Mouse (Mus musculus): ENCODE measurements around the gene Ctsa.
"Not testable (repeated sequence)": the region's sequence is repeated elsewhere in the genome, so short reads cannot be mapped to it uniquely, and the experiment has no call there.

The Ctsa gene

DNA sequence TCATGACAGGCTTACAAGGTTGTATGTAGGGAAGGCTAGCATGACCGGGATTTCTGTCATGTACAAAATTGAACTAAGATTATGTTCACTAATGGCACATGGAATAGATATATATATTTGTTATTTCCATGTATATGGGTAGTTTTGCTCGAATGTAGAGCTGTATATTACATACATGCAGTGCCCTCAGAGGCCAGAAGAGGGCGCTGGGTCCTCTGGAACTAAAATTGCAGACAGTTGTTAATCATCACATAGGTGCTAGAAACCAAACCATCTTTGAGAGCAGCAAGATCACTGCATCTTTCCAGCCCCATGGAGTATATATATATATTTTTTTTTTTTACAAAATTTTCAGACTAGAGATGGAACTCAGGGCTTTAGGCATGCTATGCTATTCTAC is 13.1 kb downstream of the Ctsa start:
- no peak for DNase-seq (ENCODE audit: low read depth, low spot score)

DNA sequence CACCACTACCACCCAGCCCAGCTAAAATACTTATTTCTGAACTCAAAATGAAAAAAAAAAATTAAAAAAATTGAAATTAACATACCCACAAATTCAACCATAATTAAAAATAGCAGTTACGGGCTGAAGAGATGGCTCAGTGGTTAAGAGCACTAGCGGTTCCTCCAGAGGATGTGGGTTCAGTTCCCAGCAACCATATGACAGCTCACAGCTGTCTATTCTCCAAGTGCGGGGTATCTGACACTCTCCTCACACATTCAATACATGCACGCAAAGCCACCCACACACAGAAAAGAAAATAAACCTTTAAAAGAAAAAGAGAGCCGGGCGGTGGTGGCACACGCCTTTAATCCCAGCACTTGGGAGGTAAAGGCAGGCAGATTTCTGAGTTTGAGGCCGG is 17.4 kb downstream of the Ctsa start:
- DNase-seq (ENCODE audit: low read depth, low spot score) = no peak

DNA sequence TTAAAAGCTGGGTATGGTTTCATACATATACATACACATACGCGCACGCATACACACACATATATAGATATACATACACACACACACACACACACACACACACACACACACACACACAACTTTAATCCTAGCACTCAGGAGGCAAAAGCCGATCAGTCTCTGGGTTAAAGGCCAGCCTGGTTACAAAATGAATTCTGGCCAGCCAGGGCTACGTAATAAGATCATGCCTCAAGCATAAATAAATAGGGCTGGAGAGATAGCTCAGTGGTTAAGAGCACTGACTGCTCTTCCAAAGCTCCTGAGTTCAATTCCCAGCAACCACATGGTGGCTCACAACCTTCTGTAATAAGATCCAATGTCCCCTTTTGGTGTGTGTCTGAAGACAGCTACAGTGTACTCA is 22.9 kb downstream of the Ctsa start:
- not testable (repeated sequence) for DNase-seq (ENCODE audit: low read depth, low spot score)

DNA sequence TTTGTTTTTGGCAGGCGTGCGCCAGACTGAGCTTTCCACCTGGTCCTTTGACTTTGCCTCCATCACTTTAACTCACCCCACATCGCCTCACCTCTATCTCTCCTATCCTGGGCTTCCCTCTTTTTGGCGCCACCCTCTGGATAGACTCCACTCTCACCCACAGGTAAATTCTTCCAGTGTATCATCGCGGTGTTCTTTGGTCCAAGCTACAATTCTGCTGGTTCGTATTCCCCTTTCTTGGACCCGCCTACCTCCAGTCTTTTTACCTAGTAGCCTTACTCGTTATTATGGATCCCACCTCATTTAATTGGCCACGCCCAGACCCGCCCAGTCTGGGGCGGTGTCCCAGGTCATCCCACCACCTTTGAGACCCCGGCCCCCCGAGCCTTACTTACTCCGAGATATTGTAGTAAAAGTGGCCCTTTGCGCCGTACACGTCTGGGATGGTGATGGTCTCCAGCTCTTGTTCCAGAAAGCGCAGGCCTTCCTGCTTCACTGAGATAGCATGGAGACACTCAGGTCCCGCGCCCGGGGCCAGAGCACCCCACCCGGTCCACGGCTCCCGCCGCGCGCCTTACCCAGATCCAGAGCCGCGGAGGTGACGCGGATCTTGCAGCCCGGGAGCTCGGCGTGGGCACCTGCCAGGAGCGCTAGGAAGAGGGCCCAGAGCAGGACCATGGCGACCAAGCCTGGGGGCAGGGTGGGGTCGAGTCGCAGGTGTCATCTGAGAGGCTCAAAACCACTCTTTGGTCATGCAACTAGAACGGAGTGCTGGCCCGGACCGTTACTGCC is 23.8 kb downstream of the Ctsa start:
- DNase-seq (ENCODE audit: low read depth, low spot score) = no peak

DNA sequence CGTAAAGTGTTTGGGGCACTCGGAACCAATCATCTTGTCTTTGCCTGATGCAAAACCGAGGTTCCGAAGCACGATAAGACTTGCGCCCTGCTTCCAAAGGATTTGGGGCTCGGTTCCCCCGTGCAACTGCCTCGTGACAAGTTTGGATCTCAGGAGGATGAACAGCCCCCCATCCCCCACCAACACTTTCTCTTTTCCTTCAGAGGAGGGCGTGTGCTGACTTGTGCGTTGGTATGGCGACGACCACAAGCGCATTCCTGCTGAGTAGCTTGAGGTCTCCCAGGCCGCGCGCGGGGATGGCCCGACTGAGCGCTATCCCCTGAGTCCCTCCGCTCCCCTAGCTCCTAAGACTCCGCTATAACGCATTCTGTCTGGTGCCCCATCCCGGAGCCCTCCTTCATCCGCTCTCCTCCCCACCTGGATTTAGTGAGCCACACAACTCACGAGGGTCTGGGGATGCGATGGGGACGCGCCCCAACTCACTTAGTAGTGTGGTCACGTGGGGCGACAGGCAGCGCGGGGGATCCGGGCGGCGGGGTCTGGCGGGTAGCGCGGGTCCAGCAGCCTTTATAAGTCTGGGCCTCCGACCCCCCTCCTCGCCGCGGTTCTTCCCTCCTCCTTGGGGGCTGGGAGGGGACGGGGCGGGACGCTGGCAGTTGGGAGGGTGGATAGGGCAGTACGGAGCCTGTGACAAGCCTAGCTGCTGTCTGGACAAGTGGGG is 24.6 kb downstream of the Ctsa start, which contains the start of gene Pltp:
Gene Pltp, minus strand, starts transcription at position 611 of the 721 bp plus-strand sequence.
- no peak for DNase-seq (ENCODE audit: low read depth, low spot score)

DNA sequence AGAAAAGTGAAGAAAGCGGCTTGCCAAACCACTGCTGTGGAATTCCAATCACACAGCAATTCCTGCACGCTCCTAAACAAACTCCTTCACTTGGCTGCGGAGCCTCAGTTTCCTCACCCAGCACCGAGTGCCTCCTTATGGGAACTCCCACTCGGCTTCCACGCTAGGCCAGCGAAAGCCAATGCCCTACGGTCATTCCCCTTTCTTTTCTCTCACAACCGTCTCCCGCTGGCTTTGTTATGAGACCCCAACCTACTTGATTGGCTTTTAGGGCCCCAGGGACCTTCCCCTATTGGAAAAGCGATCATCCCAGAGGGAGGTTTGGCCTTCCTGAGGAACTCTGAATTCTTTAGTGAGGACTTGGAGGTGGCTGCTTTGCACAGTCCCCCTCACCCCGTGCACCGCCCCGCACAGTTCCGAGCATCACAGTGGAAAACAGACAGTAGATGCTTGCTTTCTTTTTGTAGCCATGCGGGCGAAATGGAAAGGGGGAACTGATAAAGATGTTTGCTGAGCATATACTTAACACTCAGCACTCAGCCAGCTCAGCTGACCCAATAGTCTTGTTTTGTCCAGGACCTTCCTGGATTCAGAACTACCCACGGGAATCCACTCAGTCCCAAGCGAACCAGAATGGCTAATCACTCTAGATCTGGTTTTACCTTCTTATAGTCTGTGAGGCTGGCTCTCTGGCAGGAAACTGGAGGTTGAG is 25.3 kb downstream of the Ctsa start:
- no peak for DNase-seq (ENCODE audit: low read depth, low spot score)

DNA sequence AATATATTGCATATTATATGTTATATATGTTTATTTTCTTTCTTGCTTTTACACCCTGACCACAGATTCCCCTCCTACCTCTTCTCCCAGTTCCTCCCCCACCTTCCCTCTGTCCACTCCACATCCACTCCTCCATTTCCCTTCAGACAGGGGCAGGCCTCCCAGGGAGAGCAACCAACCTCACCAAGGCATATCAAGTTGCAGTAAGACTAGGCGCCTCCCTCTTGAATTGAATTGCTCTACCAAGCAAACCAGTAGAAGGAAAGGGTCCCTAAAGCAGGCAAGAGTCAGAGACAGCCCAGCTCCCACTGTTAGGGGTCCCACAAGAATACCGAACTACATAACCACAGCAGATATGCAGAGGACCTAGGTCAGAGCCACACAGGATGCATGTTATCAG is 26.5 kb downstream of the Ctsa start:
- DNase-seq (ENCODE audit: low read depth, low spot score) = no peak

DNA sequence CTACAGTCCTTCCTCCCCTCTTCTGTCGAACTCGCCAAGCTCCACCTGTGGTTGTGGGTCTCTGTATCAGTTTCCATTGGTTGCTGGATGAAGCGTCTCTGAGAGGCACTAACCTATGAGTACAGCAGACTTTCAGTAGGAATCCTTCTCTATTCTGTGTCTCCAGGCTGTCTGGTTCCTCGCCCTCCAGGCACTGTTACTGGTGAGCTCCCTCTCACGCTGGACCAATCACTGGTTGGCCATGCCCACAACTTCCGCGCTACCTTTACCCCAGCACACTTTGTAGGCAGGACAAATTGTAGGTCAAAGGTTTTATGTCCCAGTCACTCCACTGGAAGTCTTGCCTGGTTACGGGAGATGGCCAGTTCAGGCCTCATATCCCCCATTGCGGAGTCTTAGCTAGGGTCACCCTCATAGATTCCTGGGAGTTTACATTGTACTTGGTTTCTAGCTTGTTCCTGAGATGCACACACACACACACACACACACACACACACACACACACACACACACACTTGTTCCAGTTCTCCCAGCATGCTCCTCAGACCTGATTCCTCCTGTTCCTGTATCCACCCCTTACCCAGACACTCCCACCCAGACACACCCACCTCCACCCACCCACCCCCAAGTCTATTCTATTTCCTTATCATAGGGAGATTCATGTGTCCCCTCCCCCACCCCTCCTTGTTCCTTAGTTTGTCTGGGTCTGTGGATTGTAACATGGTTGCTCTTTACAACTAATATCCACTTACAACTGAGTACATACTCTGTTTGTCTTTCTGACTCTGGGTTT is 27.2 kb downstream of the Ctsa start:
- no peak for DNase-seq (ENCODE audit: low read depth, low spot score)

DNA sequence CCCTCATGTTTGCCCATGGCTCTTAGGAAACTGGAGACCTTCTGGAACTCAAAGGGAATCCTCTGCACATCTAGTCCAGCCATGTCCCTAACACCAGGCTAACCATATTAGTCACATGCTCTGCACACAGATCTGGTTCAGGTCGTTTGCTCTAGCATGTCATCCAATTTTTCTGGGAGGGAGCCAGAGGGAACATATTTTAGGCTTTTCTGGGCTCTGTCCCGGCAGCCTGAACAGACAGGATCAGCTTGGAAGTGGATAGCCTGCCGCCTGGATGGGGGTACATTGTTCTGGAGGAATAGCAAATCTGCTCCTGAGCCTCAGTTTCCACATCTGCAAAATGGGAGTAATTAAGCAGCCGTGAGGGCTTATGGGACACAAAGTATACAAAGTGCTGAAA is 28.4 kb downstream of the Ctsa start:
- no peak for DNase-seq (ENCODE audit: low read depth, low spot score)

DNA sequence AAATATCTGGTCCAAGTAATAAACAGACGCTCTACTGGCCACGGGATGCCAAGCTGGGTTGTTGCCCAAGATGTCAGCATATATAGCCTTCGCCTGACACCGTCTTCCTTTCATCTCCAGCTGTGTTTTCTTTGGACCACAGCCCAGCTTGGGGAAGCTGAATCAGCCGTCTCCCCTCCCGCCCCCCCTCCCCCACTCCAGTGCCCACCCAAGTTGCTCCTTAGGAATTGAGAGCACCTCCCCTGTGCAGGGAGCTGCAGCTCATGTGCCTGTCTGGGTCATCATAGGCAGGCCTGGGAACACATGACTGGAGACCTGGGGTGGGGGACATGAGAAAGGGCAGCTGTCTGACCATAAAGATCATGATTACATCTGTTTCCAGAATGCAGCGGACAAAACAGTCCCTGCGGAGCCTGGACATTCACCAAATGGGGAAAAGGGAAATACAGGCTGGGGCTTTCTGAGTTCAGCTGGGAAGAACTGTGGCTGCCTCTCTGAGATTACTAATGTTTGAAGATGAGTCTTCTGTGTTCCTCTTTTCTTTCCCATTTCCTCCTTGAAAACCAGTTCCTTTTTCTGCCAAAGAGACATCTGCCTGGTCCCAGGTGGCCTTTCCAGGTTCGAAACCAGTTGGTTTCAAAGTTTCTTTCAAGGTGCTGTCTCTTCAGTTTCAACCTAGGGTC is 29.6 kb downstream of the Ctsa start:
- no peak for DNase-seq (ENCODE audit: low read depth, low spot score)

DNA sequence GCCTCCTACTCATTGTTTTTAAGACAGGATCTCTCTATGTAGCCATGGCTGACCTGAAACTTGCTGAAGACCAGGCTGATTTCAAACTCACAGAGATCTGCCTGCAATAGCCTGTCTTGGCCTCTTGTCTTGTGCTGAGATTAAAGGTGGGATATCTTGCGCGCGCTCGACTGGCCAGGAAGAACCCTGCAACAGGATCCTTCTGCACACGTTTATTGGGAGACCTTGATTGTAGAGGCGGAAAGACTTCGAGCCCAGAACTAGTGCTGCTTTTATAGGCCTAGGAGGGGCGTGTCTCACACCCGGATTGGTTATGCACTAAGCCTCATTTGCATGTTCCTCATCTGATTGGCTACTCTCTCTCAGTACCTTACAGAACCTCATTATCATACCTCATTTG is 30.7 kb downstream of the Ctsa start:
- not testable (repeated sequence) for DNase-seq (ENCODE audit: low read depth, low spot score)

DNA sequence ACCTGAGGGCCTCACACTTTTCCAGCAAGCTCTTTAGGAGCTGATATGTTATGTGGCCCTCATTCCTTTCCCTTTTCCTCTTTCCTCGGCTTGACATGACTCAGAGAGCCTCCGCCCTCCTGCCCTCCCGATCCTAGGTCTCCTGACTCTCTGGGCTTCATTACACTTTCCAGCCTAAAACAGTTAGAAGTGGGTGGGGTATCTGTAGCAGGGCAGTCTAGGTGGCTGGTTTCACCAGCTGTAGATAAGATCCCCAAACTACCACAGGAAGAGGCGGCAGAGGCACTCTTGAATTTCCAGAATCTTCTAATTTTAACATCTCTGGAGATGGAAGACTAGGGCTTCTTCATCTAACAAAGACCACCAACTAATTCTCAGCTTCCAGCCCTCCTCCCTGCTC is 31.9 kb downstream of the Ctsa start:
- no peak for DNase-seq (ENCODE audit: low read depth, low spot score)

DNA sequence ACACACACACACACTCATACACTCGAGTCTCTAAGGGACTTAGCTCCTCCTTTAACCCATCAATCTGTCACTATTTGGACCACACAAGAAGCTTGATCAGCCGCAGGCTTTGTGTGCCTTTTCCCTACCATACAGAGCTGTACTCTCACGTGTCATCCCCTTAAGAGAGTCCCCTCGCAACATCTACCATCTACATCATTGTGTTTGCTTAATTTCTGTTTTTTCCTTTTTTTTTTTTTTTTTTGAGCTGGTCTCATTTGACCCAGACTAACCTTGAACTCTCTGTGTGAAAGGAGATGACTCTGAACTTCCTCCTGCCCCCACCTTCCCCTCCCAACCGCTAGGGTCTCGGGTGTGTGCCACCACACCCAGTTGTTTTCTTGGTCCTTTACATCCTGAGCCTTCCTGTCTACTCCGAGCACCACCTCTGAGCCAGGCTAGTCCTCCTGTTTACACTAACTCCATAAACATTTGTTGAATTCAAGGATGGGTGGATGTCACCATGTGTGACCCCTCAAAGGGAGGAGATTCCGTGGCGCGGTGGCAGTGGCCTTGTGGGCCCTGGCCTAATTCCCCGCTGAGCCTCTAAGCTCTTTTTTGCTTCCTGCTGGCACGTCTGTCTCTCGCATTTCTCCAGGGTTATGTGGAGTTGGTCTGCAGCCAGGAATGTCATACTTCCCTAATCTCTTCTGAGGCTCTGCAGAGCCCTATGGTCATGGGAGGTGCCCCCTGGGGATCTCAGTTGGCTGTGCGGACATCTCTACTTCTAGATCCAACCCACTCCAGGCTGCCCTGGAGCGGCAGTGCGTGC is 34.3 kb downstream of the Ctsa start:
- peak; percentile 65 for DNase-seq (ENCODE audit: low read depth, low spot score)

DNA sequence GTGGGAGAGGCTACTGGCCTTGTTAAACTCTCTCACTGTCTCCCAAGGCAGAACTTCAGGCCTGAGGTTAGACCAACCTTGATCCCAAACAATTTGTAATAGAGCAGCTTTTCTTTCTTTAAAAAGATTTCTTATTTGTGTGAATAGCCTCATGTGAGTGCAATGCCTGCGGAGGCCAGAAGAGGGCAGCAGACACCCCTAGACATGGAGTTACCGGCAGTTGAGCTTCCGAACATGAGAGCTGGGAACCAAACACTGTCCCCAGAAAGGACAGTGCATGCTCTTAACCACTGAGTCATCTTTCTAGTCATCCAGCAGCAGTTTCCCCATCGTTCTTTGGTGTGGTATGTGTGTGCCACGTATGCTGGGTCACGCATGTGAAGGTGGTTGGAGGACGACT is 34.9 kb downstream of the Ctsa start:
- DNase-seq (ENCODE audit: low read depth, low spot score) = no peak

DNA sequence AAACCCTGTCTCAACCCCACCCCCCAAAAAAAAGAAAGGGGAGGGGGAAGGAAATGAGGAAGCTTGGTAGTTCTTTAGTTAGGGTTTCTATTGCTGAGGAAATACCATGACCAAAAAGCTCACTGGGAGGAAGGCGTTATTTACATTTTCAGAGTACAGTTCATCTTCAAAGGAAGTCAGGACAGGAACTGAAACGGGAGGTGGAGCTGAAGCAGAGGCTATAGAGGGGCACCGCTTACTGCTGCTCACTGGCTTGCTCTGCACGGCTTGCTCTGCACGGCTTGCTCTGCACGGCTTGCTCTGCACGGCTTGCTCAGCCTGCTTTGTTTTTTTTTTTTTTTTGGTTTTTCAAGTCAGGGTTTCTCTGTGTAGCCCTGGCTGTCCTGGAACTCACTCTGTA is 35.8 kb downstream of the Ctsa start:
- DNase-seq (ENCODE audit: low read depth, low spot score) = no peak

DNA sequence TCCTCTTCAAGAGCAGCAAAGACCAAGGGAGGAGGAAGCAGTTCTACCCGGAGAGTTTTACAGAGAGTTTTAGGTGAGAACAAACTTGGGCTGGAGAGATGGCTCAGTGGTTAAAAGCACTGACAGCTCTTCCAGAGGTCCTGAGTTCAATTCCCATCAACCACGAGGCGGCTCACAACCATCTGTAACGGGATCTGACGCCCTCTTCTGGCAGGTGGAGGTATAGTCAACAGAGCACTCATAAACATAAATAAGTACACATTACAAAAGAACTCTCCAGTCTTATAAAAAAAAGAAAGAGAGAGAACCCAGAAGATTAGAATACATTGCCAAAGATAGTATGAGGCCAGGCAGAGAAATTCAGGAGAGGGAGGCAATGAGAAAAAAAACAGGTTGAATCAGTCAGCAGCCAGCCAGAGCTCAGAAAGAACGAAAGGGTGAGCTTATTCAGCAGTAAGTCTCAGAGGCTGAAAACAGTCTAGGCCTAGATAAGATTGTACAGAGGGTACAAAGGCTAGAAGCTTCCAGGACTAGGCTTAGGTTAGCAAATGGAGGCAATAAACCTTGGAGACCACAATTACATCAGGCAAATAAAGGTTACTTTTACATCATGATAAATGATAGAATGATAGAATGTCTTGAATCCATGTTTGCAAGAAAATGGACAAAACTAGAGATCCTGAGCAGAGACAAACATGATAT is 39.1 kb downstream of the Ctsa start:
- no peak for DNase-seq (ENCODE audit: low read depth, low spot score)

DNA sequence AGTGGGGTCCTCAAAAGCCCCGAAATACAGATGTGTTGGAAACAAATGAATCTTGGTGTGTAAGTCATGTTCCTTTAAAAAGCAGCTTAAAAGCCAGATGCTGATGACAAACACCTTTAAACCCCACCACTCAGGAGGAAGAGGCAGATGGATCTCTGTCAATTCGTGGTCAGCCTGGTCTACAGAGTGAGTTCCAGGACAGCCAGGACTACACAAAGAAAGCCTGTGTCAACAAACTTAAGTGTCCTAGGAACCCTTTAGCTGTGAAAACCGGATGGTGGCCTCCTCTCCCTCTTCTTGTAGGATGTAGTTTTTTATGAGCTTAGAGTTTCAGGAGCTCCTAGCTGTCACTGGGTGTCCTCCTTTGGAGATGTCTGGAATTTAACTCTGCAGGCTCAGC is 40.9 kb downstream of the Ctsa start:
- no peak for DNase-seq (ENCODE audit: low read depth, low spot score)

DNA sequence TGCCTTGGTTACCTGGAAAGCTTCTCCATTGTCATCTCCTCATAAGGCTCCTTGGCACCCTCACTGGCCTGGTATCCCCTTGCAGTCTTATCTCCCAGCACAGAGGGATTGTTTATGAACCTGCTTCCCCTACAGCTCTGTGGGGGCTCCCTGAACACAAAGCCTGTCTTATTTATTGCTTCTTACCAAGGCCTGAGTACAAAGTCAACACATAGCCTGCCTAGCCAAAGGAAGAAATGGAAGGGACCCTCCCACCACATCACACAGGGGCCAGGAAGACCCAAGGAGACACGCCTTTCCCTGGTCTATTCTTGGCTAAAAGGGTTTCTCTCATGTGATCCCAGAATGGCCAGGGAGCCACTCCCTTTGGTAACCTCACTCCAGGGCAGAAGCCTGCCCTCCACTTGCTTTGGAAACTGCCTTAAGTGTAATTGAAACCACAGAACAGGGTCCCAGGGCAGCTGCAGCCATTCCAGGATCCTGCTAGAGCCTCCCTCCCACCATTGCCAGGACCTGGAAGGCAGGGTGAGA is 41.6 kb downstream of the Ctsa start:
- DNase-seq (ENCODE audit: low read depth, low spot score) = no peak

DNA sequence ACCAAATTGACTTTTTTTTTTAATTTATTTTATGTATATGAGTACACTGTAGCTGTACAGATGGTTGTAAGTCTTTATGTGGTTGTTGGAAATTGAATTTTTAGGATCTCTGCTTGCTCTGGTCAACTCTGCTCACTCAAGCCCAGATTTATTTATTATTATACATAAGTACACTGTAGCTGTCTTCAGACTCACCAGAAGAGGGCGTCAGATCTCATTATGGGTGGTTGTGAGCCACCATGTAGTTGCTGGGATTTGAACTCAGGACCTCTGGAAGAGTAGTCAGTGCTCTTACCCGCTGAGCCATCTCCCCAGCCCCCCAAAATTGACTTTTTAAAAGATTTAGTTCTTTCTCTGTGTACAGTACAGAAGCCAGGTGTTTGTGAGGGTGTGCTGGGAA is 43.0 kb downstream of the Ctsa start:
- DNase-seq (ENCODE audit: low read depth, low spot score) = not testable (repeated sequence)

Measured in retina, postnatal 7 days (tissue).